Comparison of ENCODE assay signal across 26 mouse cellular contexts in genomic region chr2:77379332-77379731, GRCm38 (mm10).
"Had no signal": no experiment of that assay in that cellular context is flagged by ENCODE, and none has a peak within 500 bp of the region (broad histone marks: within the 10 kb centered on the region; RNA-seq: fewer than 3 reads in every experiment).

No protein-coding gene starts in this region.

- H3K27ac ChIP-seq: gastrocnemius, adult 2 months; heart, embryonic 10.5 days; hindbrain, embryonic 10.5 days; hindbrain, embryonic 12.5 days; hindbrain, embryonic 14.5 days; intestine, embryonic 15.5 days; layer of hippocampus, adult 2 months; left cerebral cortex, adult 2 months; limb, embryonic 10.5 days; limb, embryonic 12.5 days; liver, embryonic 13.5 days; liver, embryonic 15.5 days had no signal

- H3K9ac ChIP-seq: heart, embryonic 12.5 days; hindbrain, embryonic 12.5 days; hindbrain, embryonic 14.5 days; intestine, embryonic 15.5 days; limb, embryonic 12.5 days; liver, embryonic 13.5 days; liver, embryonic 15.5 days; liver, postnatal 0 days had no signal

- H3K9me3 ChIP-seq: heart, embryonic 10.5 days; heart, embryonic 12.5 days; hindbrain, embryonic 10.5 days; hindbrain, embryonic 12.5 days; intestine, embryonic 15.5 days; limb, embryonic 10.5 days; liver, embryonic 13.5 days; liver, embryonic 15.5 days had no signal

- ATAC-seq: hindbrain, embryonic 16.5 days; inflammation-experienced regulatory T-cells, adult 6 months; intestine, embryonic 15.5 days; intestine, postnatal 0 days; liver, postnatal 0 days had no signal

- DNase-seq: gastrocnemius, adult 2 months; gastrocnemius, postnatal 10 days; gastrocnemius, postnatal 25 days; heart, adult 18-20 months; heart, postnatal 10 days; heart, postnatal 4 days; kidney, adult 9 months; kidney, postnatal 36 days; liver; liver, embryonic 13.5 days; liver, postnatal 0 days had no signal

- H3K36me3 ChIP-seq: heart, embryonic 10.5 days; heart, embryonic 12.5 days; hindbrain, embryonic 10.5 days; hindbrain, embryonic 12.5 days; intestine, embryonic 15.5 days; limb, embryonic 10.5 days; limb, embryonic 12.5 days; liver, embryonic 13.5 days; liver, embryonic 15.5 days had no signal

- H3K4me1 ChIP-seq: heart, embryonic 10.5 days; hindbrain, embryonic 10.5 days; hindbrain, embryonic 12.5 days; intestine, embryonic 15.5 days; limb, embryonic 10.5 days; limb, embryonic 12.5 days; liver, embryonic 13.5 days; liver, embryonic 15.5 days had no signal

- H3K4me3 ChIP-seq: gastrocnemius, adult 2 months; heart, embryonic 10.5 days; heart, embryonic 12.5 days; hindbrain, embryonic 10.5 days; hindbrain, embryonic 12.5 days; intestine, embryonic 15.5 days; layer of hippocampus, adult 2 months; left cerebral cortex, adult 2 months; limb, embryonic 10.5 days; limb, embryonic 12.5 days; liver, embryonic 13.5 days; liver, embryonic 15.5 days had no signal

- H3K4me2 ChIP-seq: heart, embryonic 12.5 days; hindbrain, embryonic 12.5 days; hindbrain, embryonic 14.5 days; intestine, embryonic 15.5 days; limb, embryonic 12.5 days; liver, embryonic 11.5 days; liver, embryonic 13.5 days; liver, embryonic 15.5 days had no signal

- H3K27me3 ChIP-seq: heart, embryonic 12.5 days; hindbrain, embryonic 12.5 days; intestine, embryonic 15.5 days; limb, embryonic 12.5 days; liver, embryonic 13.5 days; liver, embryonic 15.5 days had no signal
